Mouse (Mus musculus) CH12.LX (cell line): Measurements from ENCODE around the gene Rnf26. TPM values are rescaled to one million over a fixed set of nuclear protein-coding genes. Genes with fewer than 3 reads are reported as not detected.

ENCODE experiments used
- DNase-seq: peaks from one replicate; pipeline ENCODE4 v3.0.0-alpha.2; 2013; ENCODE audit errors: extremely low read depth
- H3K27ac ChIP-seq: 2 replicates; pipeline ENCODE4 v1.5.1; 2012; ENCODE audit warnings: low read depth, mild to moderate bottlenecking, control low read depth, moderate library complexity; ENCODE audit not compliant: insufficient read depth
- H3K27me3 ChIP-seq: replicated peaks from 2 replicates; pipeline ENCODE3; 2012; ENCODE audit warnings: inconsistent platforms
- H3K36me3 ChIP-seq, 2 experiments: replicated peaks in 1 of 2; 2 replicates each; pipeline versions ENCODE3 to v1.6.1; 2012; ENCODE audit warnings: inconsistent platforms in 1 of 2, low read length in 1 of 2, mild to moderate bottlenecking in 1 of 2, mixed read lengths in 1 of 2, moderate library complexity in 1 of 2; ENCODE audit not compliant: control insufficient read depth in 1 of 2, insufficient read depth in 1 of 2
- H3K4me1 ChIP-seq, 2 experiments: 2 replicates each; pipeline ENCODE4 v1.6.1; 2012; ENCODE audit warnings: inconsistent platforms in 1 of 2, moderate library complexity in 1 of 2; ENCODE audit not compliant: insufficient read depth in 2 of 2, control insufficient read depth in 1 of 2
- H3K4me2 ChIP-seq: 2 replicates; pipeline ENCODE4 v1.6.1; 2012; ENCODE audit warnings: low read depth, mild to moderate bottlenecking, control low read depth; ENCODE audit not compliant: poor library complexity, insufficient read depth, severe bottlenecking
- H3K4me3 ChIP-seq, 3 experiments: fragments of 150-350 bp in 1 of 3; sonication (generic) in 1 of 3; replicated peaks in 1 of 3; 2 replicates each; pipeline versions ENCODE3 to v1.5.1; 2011 to 2012; ENCODE audit warnings: low read depth in 2 of 3, low read length in 2 of 3, mild to moderate bottlenecking in 2 of 3, moderate library complexity in 2 of 3, control low read depth in 1 of 3, improper control_type of control experiment in 1 of 3, inconsistent platforms in 1 of 3, mixed read lengths in 1 of 3; ENCODE audit not compliant: poor library complexity in 1 of 3
- H3K79me2 ChIP-seq: replicated peaks from 2 replicates; pipeline ENCODE4 v1.6.1; 2012; ENCODE audit warnings: mild to moderate bottlenecking, moderate library complexity; ENCODE audit not compliant: control insufficient read depth, poor library complexity, insufficient read depth, severe bottlenecking; ENCODE audit errors: extremely low read depth
- H3K9ac ChIP-seq: 2 replicates; pipeline ENCODE4 v1.6.1; 2012; ENCODE audit warnings: low read depth, mild to moderate bottlenecking, control low read depth, moderate library complexity; ENCODE audit not compliant: insufficient read depth
- H3K9me3 ChIP-seq: replicated peaks from 2 replicates; pipeline ENCODE3; 2012; ENCODE audit warnings: low read length, inconsistent platforms, mixed read lengths
- CTCF ChIP-seq, 2 experiments: IDR thresholded peaks in 1 of 2; conservative IDR thresholded peaks in 1 of 2; 2 replicates each; pipeline ENCODE4 v1.5.1; 2011 to 2012; ENCODE audit warnings: low read depth in 2 of 2, low read length in 2 of 2, improper control_type of control experiment in 1 of 2, inconsistent platforms in 1 of 2, mild to moderate bottlenecking in 1 of 2, moderate library complexity in 1 of 2
- EP300 ChIP-seq: IDR thresholded peaks from 2 replicates; pipeline ENCODE4 v1.6.1; 2011; ENCODE audit warnings: low read length, improper control_type of control experiment
- ETS1 ChIP-seq: conservative IDR thresholded peaks from 2 replicates; pipeline ENCODE4 v1.6.1; 2012; ENCODE audit warnings: low read depth, mild to moderate bottlenecking, inconsistent platforms, low read length, improper control_type of control experiment, moderate library complexity
- GABPA ChIP-seq: IDR thresholded peaks from 2 replicates; pipeline ENCODE4 v1.6.1; 2012; ENCODE audit warnings: low read depth, low read length, improper control_type of control experiment, inconsistent platforms; ENCODE audit not compliant: insufficient replicate concordance
- HCFC1 ChIP-seq: IDR thresholded peaks from 2 replicates; pipeline ENCODE4 v1.6.1; 2012; ENCODE audit warnings: low read depth, mild to moderate bottlenecking, inconsistent platforms, low read length, improper control_type of control experiment
- IRF4 ChIP-seq: IDR thresholded peaks from 2 replicates; pipeline ENCODE4 v1.6.1; 2014; ENCODE audit warnings: low read depth, mild to moderate bottlenecking, inconsistent platforms, low read length, improper control_type of control experiment
- JUN ChIP-seq: IDR thresholded peaks from 2 replicates; pipeline ENCODE4 v1.6.1; 2011; ENCODE audit warnings: low read depth, mild to moderate bottlenecking, low read length, improper control_type of control experiment, moderate library complexity; ENCODE audit not compliant: insufficient read depth
- MAX ChIP-seq: IDR thresholded peaks from 2 replicates; pipeline ENCODE4 v1.6.1; 2011; ENCODE audit warnings: low read length, improper control_type of control experiment
- MYC ChIP-seq: IDR thresholded peaks from 2 replicates; pipeline ENCODE4 v1.6.1; 2011; ENCODE audit warnings: low read depth, mild to moderate bottlenecking, improper control_type of control experiment, low read length
- NELFE ChIP-seq: IDR thresholded peaks from 2 replicates; pipeline ENCODE4 v1.6.1; 2011; ENCODE audit warnings: low read depth, low read length, improper control_type of control experiment
- NRF1 ChIP-seq: IDR thresholded peaks from 2 replicates; pipeline ENCODE4 v1.6.1; 2014; ENCODE audit warnings: low read depth, mild to moderate bottlenecking, inconsistent platforms, low read length, improper control_type of control experiment, moderate library complexity
- RCOR1 ChIP-seq: conservative IDR thresholded peaks from 2 replicates; pipeline ENCODE4 v1.6.1; 2012; ENCODE audit warnings: low read depth, mild to moderate bottlenecking, inconsistent platforms, low read length, improper control_type of control experiment
- SIN3A ChIP-seq: IDR thresholded peaks from 2 replicates; pipeline ENCODE4 v1.6.1; 2012; ENCODE audit warnings: low read length, improper control_type of control experiment, inconsistent platforms
- SMC3 ChIP-seq: IDR thresholded peaks from 2 replicates; pipeline ENCODE4 v1.6.1; 2011; ENCODE audit warnings: low read depth, low read length, improper control_type of control experiment
- TCF12 ChIP-seq: IDR thresholded peaks from 2 replicates; pipeline ENCODE4 v1.6.1; 2014; ENCODE audit warnings: low read depth, mild to moderate bottlenecking, inconsistent platforms, low read length, improper control_type of control experiment
- UBTF ChIP-seq: IDR thresholded peaks from 2 replicates; pipeline ENCODE4 v1.6.1; 2012; ENCODE audit warnings: low read depth, mild to moderate bottlenecking, inconsistent platforms, low read length, improper control_type of control experiment, moderate library complexity
- ZMIZ1 ChIP-seq: IDR thresholded peaks from 2 replicates; pipeline ENCODE4 v1.6.1; 2012; ENCODE audit warnings: low read depth, mild to moderate bottlenecking, inconsistent platforms, low read length, improper control_type of control experiment
- ZNF384 ChIP-seq: IDR thresholded peaks from 2 replicates; pipeline ENCODE4 v1.6.1; 2012; ENCODE audit warnings: low read depth, low read length, improper control_type of control experiment, inconsistent platforms
- dilution Hi-C: fragments of 300-500 bp; cut with MboI; formaldehyde crosslinking; loops from 2 replicates; pipeline ENCODE4 v1.14.3; 2020; ENCODE audit warnings: low sequenced_read_pairs; ENCODE audit not compliant: extremely low pct_unique_long_range_greater_than_20kb, extremely low pct_ligation_motif_present
- in situ Hi-C: fragments of 300-500 bp; cut with MboI; formaldehyde crosslinking; loops from 3 replicates; pipeline ENCODE4 v1.14.3; 2019; ENCODE audit warnings: low sequenced_read_pairs, low pct_ligation_motif_present, low pct_unique_long_range_greater_than_20kb, mixed read lengths
- polyA plus RNA-seq: library from polyadenylated mRNA; unstranded; fragments of >175 nt; gene quantifications from 2 replicates; pipeline ENCODE4 v1.2.1, GENCODE M21; 2012; ENCODE audit warnings: low read depth; ENCODE audit not compliant: insufficient read length
- total RNA-seq, 2 experiments: library from RNA; depleted of rRNA; stranded (reverse); fragments of 300-350 nt in 1 of 2; fragments of >200 nt in 1 of 2; gene quantifications; 2 replicates each; pipeline ENCODE4 v1.2.3; 2012 to 2014

The Rnf26 gene
- total and polyA plus RNA-seq, 3 experiments, result 11.7 to 40.0 (median 15.3) TPM

DNA sequence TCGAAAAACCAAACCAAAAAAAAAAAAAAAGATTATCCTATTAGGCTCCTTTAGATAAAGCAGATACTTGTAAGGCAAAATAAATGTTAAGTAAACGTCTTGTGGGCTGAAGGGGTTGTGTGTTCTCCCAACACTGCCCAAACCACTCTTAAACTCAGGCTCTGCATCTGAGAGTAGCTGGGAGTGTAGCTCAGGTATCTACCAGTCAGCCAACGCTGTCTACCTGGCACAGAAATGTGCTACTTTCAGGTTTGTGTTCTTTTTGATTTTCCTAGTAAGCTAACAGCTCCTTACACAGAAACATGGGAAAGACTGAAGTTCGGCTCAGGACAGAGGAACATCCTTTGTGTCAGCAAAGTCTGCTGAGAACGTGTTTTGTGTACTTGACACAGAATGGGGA, 18.9 kb upstream of the Rnf26 start:
- H3K27me3 ChIP-seq, result peaks cover 73% of the 10 kb centered on the region
- no peak overlapping the region for H3K9ac ChIP-seq
- TF ChIP-seq ZMIZ1 (no peak), SIN3A (no peak), MAX (no peak), EP300 (no peak), NELFE (no peak), CTCF (conservative IDR thresholded peaks at IDR 0.05 in 1 of 2, IDR thresholded peaks at IDR 0.05 in 1 of 2; ENCODE audit: low read depth in 2 of 2, low read length in 2 of 2) (no peak), GABPA (no peak), ZNF384 (no peak), HCFC1 (no peak), MYC (no peak), SMC3 (no peak)
- TF ChIP-seq, all 38 proteins: peak for 0
- DNase-seq, result no peak
- no peak overlapping the region for H3K27ac ChIP-seq
- no peaks in the 10 kb centered on the region for H3K36me3 ChIP-seq
- H3K4me2 ChIP-seq, result no peak overlapping the region
- H3K4me1 ChIP-seq, result peaks cover 11 to 36% of the 10 kb centered on the region in 2 experiments
- H3K79me2 ChIP-seq, result no peaks in the 10 kb centered on the region
- in situ Hi-C loops (no loop called here), dilution Hi-C loops (no loop called here)
- no peaks in the 10 kb centered on the region for H3K9me3 ChIP-seq
- H3K4me3 ChIP-seq, result no peak overlapping the region

- no peak for DNase-seq
- Histone ChIP-seq H3K79me2 (no peaks in the 10 kb centered on the region), H3K4me2 (no peak overlapping the region), H3K9ac (no peak overlapping the region), H3K4me1 (peaks cover 11 to 42% of the 10 kb centered on the region in 2 experiments), H3K9me3 (no peaks in the 10 kb centered on the region), H3K36me3 (no peaks in the 10 kb centered on the region), H3K27ac (no peak overlapping the region), H3K27me3 (peaks cover 69% of the 10 kb centered on the region), H3K4me3 (no peak overlapping the region)
- TF ChIP-seq JUN (no peak), IRF4 (no peak), RCOR1 (no peak), TCF12 (no peak), ETS1 (no peak), UBTF (no peak), NRF1 (no peak)
- dilution Hi-C loops, result no loop called here
- in situ Hi-C loops, result no loop called here
These were observed 17.9 kb upstream of the Rnf26 start for GRCm38 (mm10) chr9:44131276-44131590.
